Mouse (Mus musculus): ENCODE measurements at regions not wholly inside any gene's neighbourhood (a gene's known extent, or its start where the extent isn't known, plus 50 kb on each side); places are given as distances from the start of the nearest gene placed in this dataset.

DNA sequence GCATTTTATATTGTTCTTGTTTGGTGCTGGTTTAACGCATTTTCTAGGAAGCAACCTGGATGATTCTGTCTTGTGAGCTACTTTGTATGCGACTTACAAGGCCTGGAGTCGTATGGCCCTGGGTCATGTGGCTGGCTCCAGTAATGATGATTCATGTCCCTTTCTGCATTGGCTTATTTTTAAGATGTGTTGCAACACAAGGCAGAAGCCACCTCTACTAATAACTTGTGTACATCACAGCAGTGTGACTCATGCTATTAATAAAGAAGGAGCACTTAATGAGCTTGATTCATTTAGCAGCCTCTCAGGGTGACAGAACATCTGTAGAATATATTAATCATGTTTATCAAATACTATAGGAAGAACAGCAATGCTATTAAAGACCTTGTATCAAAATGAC, 84.0 kb downstream of the Slc5a7 start:
- no peak for DNase-seq

DNA sequence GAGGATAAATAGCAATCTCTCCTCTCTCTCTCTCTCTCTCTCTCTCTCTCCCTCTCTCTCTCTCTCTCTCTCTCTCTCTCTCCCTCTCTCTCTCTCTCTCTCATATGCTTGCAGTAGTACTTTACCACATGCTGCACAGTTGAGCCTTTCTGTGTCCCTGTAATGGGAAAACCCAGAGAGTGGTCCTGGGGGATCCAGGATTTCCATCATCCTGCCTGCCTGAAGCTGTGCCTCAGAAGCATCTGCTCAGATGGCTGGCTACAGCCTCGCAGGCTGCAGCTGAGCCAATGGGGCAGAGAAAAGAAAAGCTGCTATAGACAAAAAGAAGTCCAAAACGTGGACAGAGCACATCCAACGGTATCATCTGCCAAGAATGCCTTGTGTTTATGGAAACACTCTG, 97.1 kb downstream of the Slc5a7 start:
- DNase-seq: no peak

DNA sequence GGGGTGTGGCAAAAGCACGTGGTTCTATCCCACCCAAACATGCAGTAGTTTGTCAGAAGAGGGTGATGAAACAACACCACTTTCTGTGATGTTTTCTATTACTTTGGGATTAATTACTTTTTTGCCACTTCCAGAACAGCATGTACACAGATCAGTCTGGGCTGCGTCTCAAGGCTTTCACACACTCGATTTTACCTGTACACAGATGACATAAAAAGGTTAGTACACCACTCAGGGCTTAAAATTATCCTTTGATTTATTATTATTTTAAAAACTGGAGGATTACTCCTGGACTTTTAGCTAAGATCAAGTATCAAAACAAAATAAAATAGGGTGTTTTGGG, 106.6 kb downstream of the Slc5a7 start:
- no peak for DNase-seq

- peak; percentile 29 for DNase-seq
These were observed 107.2 kb downstream of the Slc5a7 start for GRCm38 (mm10) chr17:54191526-54192230.

DNA sequence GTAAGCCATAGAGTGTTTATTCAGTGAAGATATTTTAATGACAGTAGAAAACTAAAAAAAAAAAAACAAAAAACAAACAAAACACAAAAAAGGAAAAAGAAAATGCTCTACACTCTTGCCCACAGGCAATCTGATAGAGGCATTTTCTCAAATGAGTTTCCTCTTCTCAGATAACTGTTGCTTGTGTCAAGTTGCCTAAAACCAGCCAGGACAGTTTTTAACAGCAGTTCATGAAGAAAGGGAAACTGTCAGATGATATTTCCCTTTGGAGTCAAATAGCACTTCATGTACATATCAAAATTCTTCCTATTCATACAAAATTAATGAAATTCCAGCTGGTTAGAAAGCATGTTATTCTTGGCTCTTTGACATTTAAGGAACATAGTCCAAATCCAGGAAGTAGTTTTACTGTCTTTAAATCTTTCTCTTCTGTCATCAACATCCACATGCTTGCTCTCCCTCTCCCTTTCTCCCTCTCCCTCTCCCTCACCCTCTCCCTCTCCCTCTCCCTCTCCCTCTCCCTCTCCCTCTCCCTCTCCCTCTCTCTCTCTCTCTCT, 109.8 kb downstream of the Slc5a7 start:
- no peak for DNase-seq

GRCm38 (mm10) chr17:54182073-54182472, 116.8 kb downstream of the Slc5a7 start:
- no peak for DNase-seq

DNA sequence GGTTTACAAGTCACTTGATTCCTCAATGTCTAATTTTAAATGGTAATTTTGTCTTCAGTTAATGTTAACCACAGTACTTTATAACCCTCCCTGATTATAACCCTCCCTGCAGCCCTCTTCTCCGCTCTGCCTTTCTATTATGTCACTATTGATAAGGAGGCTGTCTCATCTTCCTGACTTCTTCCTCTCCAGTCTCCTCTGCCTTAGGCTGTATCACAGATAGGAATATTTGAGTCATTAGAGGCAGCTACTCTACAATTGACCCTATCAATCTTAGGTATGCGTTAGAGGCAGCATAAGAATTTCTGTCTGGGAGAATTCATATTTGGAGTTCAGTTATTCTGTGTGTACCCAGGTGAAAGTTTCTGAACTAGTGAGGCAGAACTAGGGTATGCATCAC, 118.3 kb downstream of the Slc5a7 start:
- no peak for DNase-seq

GRCm38 (mm10) chr17:54170762-54171161, 128.1 kb downstream of the Slc5a7 start:
- no peak for DNase-seq

- no peak for DNase-seq
These were observed 130.8 kb downstream of the Slc5a7 start for GRCm38 (mm10) chr17:54168039-54168438.

GRCm38 (mm10) chr17:54162383-54162782, 136.5 kb downstream of the Slc5a7 start:
- no peak for DNase-seq

DNA sequence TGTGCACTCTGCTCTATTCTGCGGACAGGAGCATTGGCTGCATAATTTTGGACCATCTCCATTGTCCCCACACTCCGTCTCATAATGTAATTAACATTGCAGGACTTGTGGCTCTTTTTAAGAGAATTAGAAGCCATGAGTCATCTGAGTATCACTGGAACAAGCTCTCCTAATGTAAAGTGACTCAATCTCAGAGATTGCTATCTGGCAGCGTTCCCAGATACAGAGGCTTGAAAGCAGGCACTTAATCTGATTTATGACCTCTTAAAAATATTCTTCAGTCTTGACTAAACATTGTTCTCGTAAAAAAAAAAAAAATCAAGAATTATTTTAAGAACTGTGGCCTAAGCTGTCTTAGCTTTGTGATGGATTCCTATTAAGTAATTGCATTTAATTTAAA, 140.1 kb downstream of the Slc5a7 start:
- DNase-seq: peak; percentile 57

DNA sequence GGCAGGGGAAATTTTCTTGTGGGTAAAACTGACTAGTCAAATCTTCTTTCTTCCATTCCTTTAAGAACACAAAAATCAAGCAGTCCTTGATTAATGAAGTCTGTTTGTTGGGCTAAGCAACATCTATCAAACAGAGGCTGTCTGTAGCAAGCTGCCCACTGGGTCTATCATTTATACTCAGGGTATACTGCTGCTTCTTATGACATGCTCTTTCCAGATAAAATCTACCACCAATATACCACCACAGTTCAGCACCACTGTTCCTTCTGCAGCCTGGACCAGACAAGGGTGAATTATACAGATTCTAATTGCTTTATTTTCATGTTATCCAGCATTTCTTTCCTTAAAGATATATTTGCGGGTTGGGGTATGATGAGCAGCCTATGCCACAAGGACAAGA, 140.5 kb downstream of the Slc5a7 start:
- no peak for DNase-seq

- DNase-seq: no peak
These were observed 143.0 kb downstream of the Slc5a7 start for GRCm38 (mm10) chr17:54155801-54156200.

DNA sequence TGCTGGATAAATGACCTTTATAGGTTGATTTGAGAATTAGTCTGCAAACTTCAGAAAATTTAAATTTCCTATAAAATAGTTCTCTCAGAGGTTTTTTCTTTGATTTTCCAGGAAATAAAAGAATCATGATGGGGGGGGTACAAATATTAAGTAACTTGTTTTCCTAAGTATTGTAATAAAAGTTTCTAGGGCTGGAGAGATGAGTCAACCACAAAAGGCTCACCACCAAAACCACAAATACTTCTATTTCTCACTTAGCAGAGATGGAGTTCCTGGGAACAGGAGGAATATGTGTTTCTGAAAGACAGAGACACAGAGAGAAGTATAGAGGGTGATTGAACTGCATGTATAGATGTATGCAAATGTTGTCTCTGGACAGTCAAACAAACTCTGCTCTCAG, 144.3 kb downstream of the Slc5a7 start:
- DNase-seq: no peak
